Mouse (Mus musculus): ENCODE data around the gene Gli1. TPM values are rescaled to one million over a fixed set of nuclear protein-coding genes. Genes with fewer than 3 reads are reported as not detected.

The Gli1 gene
- total and polyA plus RNA-seq, 2 experiments from 2014 or later, result 0.59 to 1.1 TPM

GRCm38 (mm10) chr10:127286730-127287129 is 55.0 kb downstream of the Gli1 start:
- peaks cover 56% of the 10 kb centered on the region for H3K36me3 ChIP-seq (replicated peaks; ENCODE audit: control insufficient read depth, insufficient read depth, low read length)

GRCm38 (mm10) chr10:127286194-127286593 is 55.6 kb downstream of the Gli1 start:
- WGBS, result 63% methylated on average over 7 of the region's 7 CpGs
- TF ChIP-seq CTCF (IDR thresholded peaks at IDR 0.05; ENCODE audit: low read depth), result no peak
- no peak overlapping the region for H3K9ac ChIP-seq (replicated peaks; ENCODE audit: low read depth, low read length)
- peaks cover 61% of the 10 kb centered on the region for H3K36me3 ChIP-seq (replicated peaks; ENCODE audit: control insufficient read depth, insufficient read depth, low read length)
- H3K4me2 ChIP-seq (ENCODE audit: low read depth, low read length), result no peak overlapping the region
- peaks cover 22% of the 10 kb centered on the region for H3K4me1 ChIP-seq (ENCODE audit: control insufficient read depth, insufficient read depth)
- H3K27me3 ChIP-seq (ENCODE audit: control insufficient read depth, insufficient read depth, low read length), result no peaks in the 10 kb centered on the region
- H3K9me3 ChIP-seq (replicated peaks; ENCODE audit: control insufficient read depth, low read length), result no peaks in the 10 kb centered on the region
- no peak for DNase-seq (ENCODE audit: low spot score)
- no peak overlapping the region for H3K27ac ChIP-seq (ENCODE audit: low read depth)
- no peak overlapping the region for H3K4me3 ChIP-seq (ENCODE audit: low read depth, low read length)
- ATAC-seq (ENCODE audit: insufficient read depth, low read depth), result no peak

More at GRCm38 (mm10) chr10:127286730-127287129, 55.0 kb downstream of the Gli1 start:
- no peak overlapping the region for H3K4me2 ChIP-seq (ENCODE audit: low read depth, low read length)
- TF ChIP-seq CTCF (IDR thresholded peaks at IDR 0.05; ENCODE audit: low read depth), result no peak
- TF ChIP-seq EP300 (IDR thresholded peaks at IDR 0.05; ENCODE audit: low read depth), result no peak
- H3K9me3 ChIP-seq (replicated peaks; ENCODE audit: control insufficient read depth, low read length), result no peaks in the 10 kb centered on the region
- H3K4me1 ChIP-seq (ENCODE audit: control insufficient read depth, insufficient read depth), result peaks cover 22% of the 10 kb centered on the region
- 67% methylated on average over 7 of the region's 7 CpGs for WGBS
- no peaks in the 10 kb centered on the region for H3K27me3 ChIP-seq (ENCODE audit: control insufficient read depth, insufficient read depth, low read length)
- H3K4me3 ChIP-seq (ENCODE audit: low read depth, low read length), result no peak overlapping the region
- H3K9ac ChIP-seq (replicated peaks; ENCODE audit: low read depth, low read length), result no peak overlapping the region
- DNase-seq (ENCODE audit: low spot score), result no peak
- H3K27ac ChIP-seq (ENCODE audit: low read depth), result no peak overlapping the region
- ATAC-seq (ENCODE audit: insufficient read depth, low read depth), result no peak

- TF ChIP-seq CTCF (IDR thresholded peaks at IDR 0.05; ENCODE audit: low read depth) (no peak), EP300 (IDR thresholded peaks at IDR 0.05; ENCODE audit: low read depth) (no peak)
- 84% methylated on average over 13 of the region's 13 CpGs for WGBS
- peaks cover 22% of the 10 kb centered on the region for H3K4me1 ChIP-seq (ENCODE audit: control insufficient read depth, insufficient read depth)
- no peaks in the 10 kb centered on the region for H3K27me3 ChIP-seq (ENCODE audit: control insufficient read depth, insufficient read depth, low read length)
- no peak overlapping the region for H3K27ac ChIP-seq (ENCODE audit: low read depth)
- no peak overlapping the region for H3K4me2 ChIP-seq (ENCODE audit: low read depth, low read length)
- H3K36me3 ChIP-seq (replicated peaks; ENCODE audit: control insufficient read depth, insufficient read depth, low read length), result peaks cover 67% of the 10 kb centered on the region
- ATAC-seq (ENCODE audit: insufficient read depth, low read depth) (no peak), DNase-seq (ENCODE audit: low spot score) (no peak)
- H3K9ac ChIP-seq (replicated peaks; ENCODE audit: low read depth, low read length), result no peak overlapping the region
- H3K4me3 ChIP-seq (ENCODE audit: low read depth, low read length), result no peak overlapping the region
- H3K9me3 ChIP-seq (replicated peaks; ENCODE audit: control insufficient read depth, low read length), result no peaks in the 10 kb centered on the region
Observed at GRCm38 (mm10) chr10:127285644-127286043, 56.1 kb downstream of the Gli1 start.

- Histone ChIP-seq H3K27me3 (ENCODE audit: control insufficient read depth, insufficient read depth, low read length) (no peaks in the 10 kb centered on the region), H3K4me2 (ENCODE audit: low read depth, low read length) (no peak overlapping the region), H3K9ac (replicated peaks; ENCODE audit: low read depth, low read length) (no peak overlapping the region), H3K4me1 (ENCODE audit: control insufficient read depth, insufficient read depth) (peaks cover 20% of the 10 kb centered on the region), H3K4me3 (ENCODE audit: low read depth, low read length) (no peak overlapping the region), H3K27ac (ENCODE audit: low read depth) (no peak overlapping the region), H3K36me3 (replicated peaks; ENCODE audit: control insufficient read depth, insufficient read depth, low read length) (peaks cover 74% of the 10 kb centered on the region), H3K9me3 (replicated peaks; ENCODE audit: control insufficient read depth, low read length) (no peaks in the 10 kb centered on the region)
- TF ChIP-seq EP300 (IDR thresholded peaks at IDR 0.05; ENCODE audit: low read depth) (no peak), CTCF (IDR thresholded peaks at IDR 0.05; ENCODE audit: low read depth) (no peak)
- DNase-seq (ENCODE audit: low spot score) (no peak), ATAC-seq (ENCODE audit: insufficient read depth, low read depth) (no peak)
- WGBS, result 78% methylated on average over 11 of the region's 11 CpGs
Observed at GRCm38 (mm10) chr10:127284724-127285500, 56.9 kb downstream of the Gli1 start.

GRCm38 (mm10) chr10:127284105-127284622 is 57.6 kb downstream of the Gli1 start:
- H3K27me3 ChIP-seq (ENCODE audit: control insufficient read depth, insufficient read depth, low read length), result no peaks in the 10 kb centered on the region
- 91% methylated on average over 7 of the region's 7 CpGs for WGBS
- no peaks in the 10 kb centered on the region for H3K9me3 ChIP-seq (replicated peaks; ENCODE audit: control insufficient read depth, low read length)
- no peak overlapping the region for H3K9ac ChIP-seq (replicated peaks; ENCODE audit: low read depth, low read length)
- H3K4me2 ChIP-seq (ENCODE audit: low read depth, low read length), result no peak overlapping the region
- ATAC-seq (ENCODE audit: insufficient read depth, low read depth) (no peak), DNase-seq (ENCODE audit: low spot score) (no peak)
- no peak overlapping the region; the same call in 1 of the 2 replicates for H3K27ac ChIP-seq (ENCODE audit: low read depth)
- TF ChIP-seq EP300 (IDR thresholded peaks at IDR 0.05; ENCODE audit: low read depth) (no peak), CTCF (IDR thresholded peaks at IDR 0.05; ENCODE audit: low read depth) (no peak)
- peaks cover 82% of the 10 kb centered on the region for H3K36me3 ChIP-seq (replicated peaks; ENCODE audit: control insufficient read depth, insufficient read depth, low read length)
- peaks cover 17% of the 10 kb centered on the region for H3K4me1 ChIP-seq (ENCODE audit: control insufficient read depth, insufficient read depth)
- H3K4me3 ChIP-seq (ENCODE audit: low read depth, low read length), result no peak overlapping the region

Measured in heart, postnatal 0 days (tissue).